Mouse (Mus musculus) liver, embryonic 16.5 days (tissue): ENCODE measurements at regions not wholly inside any gene's neighbourhood (a gene's known extent, or its start where the extent isn't known, plus 50 kb on each side); places are given as distances from the start of the nearest gene placed in this dataset.

Experiments
- ATAC-seq: fragments of 200-750 bp; cut with Nextera tagmentation; 2 replicates; pipeline ENCODE4 v1.8.0; 2017; ENCODE audit warnings: low read depth, mild to moderate bottlenecking, moderate number of reproducible peaks, moderate library complexity
- H3K27ac ChIP-seq: fragments of 300-500 bp; sonication (generic); 2 replicates; pipeline ENCODE4 v1.5.1; 2014; ENCODE audit warnings: mild to moderate bottlenecking, low read length
- H3K27me3 ChIP-seq: fragments of 300-500 bp; sonication (generic); 2 replicates; pipeline ENCODE4 v1.6.1; 2014; ENCODE audit warnings: low read depth, low read length, mixed read lengths; ENCODE audit not compliant: control insufficient read depth, insufficient read depth
- H3K36me3 ChIP-seq: fragments of 300-500 bp; sonication (generic); 2 replicates; pipeline ENCODE4 v1.6.1; 2014; ENCODE audit warnings: mild to moderate bottlenecking; ENCODE audit not compliant: control insufficient read depth, insufficient read depth
- H3K4me1 ChIP-seq: fragments of 300-500 bp; sonication (generic); 2 replicates; pipeline ENCODE4 v1.6.1; 2014; ENCODE audit warnings: low read depth, low read length, mixed read lengths; ENCODE audit not compliant: control insufficient read depth
- H3K4me2 ChIP-seq: fragments of 300-500 bp; sonication (generic); 2 replicates; pipeline ENCODE4 v1.6.1; 2014; ENCODE audit warnings: low read depth, low read length, mixed read lengths
- H3K4me3 ChIP-seq: fragments of 300-500 bp; sonication (generic); 2 replicates; pipeline ENCODE4 v1.5.1; 2014; ENCODE audit warnings: low read depth, mild to moderate bottlenecking, low read length
- H3K9ac ChIP-seq: fragments of 300-500 bp; sonication (generic); 2 replicates; pipeline ENCODE4 v1.6.1; 2014; ENCODE audit warnings: low read depth, low read length
- H3K9me3 ChIP-seq: fragments of 300-500 bp; sonication (generic); replicated peaks from 2 replicates; pipeline ENCODE4 v1.6.1; 2016; ENCODE audit warnings: low read length; ENCODE audit not compliant: control insufficient read depth
- WGBS: fragments of 180-500 bp; shearing (Covaris S2); extraction: QIAGEN DNeasy Blood & Tissue Kit; methylation state at CpG from one replicate; pipeline ENCODE4 v1.1.7; 2014; ENCODE audit not compliant: insufficient replicate concordance; 5-methylcytosine and 5-hydroxymethylcytosine counted together

- Histone ChIP-seq H3K4me1 (no peaks in the 10 kb centered on the region), H3K4me2 (no peak overlapping the region), H3K9me3 (no peaks in the 10 kb centered on the region), H3K27ac (no peak overlapping the region), H3K4me3 (no peak overlapping the region), H3K27me3 (no peaks in the 10 kb centered on the region), H3K9ac (no peak overlapping the region), H3K36me3 (no peaks in the 10 kb centered on the region)
- WGBS, result 60% methylated on average over 3 of the region's 3 CpGs
- no peak for ATAC-seq
Measured at GRCm38 (mm10) chr9:49958890-49959289, 160.2 kb upstream of the Ncam1 start.

GRCm38 (mm10) chr9:49954601-49955000, 155.9 kb upstream of the Ncam1 start:
- no peaks in the 10 kb centered on the region for H3K9me3 ChIP-seq
- H3K4me3 ChIP-seq, result no peak overlapping the region
- 31% methylated on average over 3 of the region's 3 CpGs for WGBS
- no peaks in the 10 kb centered on the region for H3K4me1 ChIP-seq
- H3K36me3 ChIP-seq, result no peaks in the 10 kb centered on the region
- H3K4me2 ChIP-seq, result no peak overlapping the region
- H3K27ac ChIP-seq, result no peak overlapping the region
- H3K9ac ChIP-seq, result no peak overlapping the region
- no peak for ATAC-seq
- H3K27me3 ChIP-seq, result no peaks in the 10 kb centered on the region

GRCm38 (mm10) chr9:49950321-49950720, 151.6 kb upstream of the Ncam1 start:
- H3K9ac ChIP-seq, result no peak overlapping the region
- no peak overlapping the region for H3K4me2 ChIP-seq
- no peaks in the 10 kb centered on the region for H3K4me1 ChIP-seq
- H3K9me3 ChIP-seq, result no peaks in the 10 kb centered on the region
- H3K27me3 ChIP-seq, result no peaks in the 10 kb centered on the region
- H3K27ac ChIP-seq, result no peak overlapping the region
- H3K36me3 ChIP-seq, result no peaks in the 10 kb centered on the region
- no peak overlapping the region for H3K4me3 ChIP-seq
- ATAC-seq, result no peak
- WGBS, result 50% methylated on average over 5 of the region's 5 CpGs

GRCm38 (mm10) chr9:49948546-49948945, 149.8 kb upstream of the Ncam1 start:
- no peak for ATAC-seq
- H3K36me3 ChIP-seq, result no peaks in the 10 kb centered on the region
- H3K4me3 ChIP-seq, result no peak overlapping the region
- 58% methylated on average over 4 of the region's 4 CpGs for WGBS
- H3K9me3 ChIP-seq, result no peaks in the 10 kb centered on the region
- no peaks in the 10 kb centered on the region for H3K4me1 ChIP-seq
- H3K4me2 ChIP-seq, result no peak overlapping the region
- H3K9ac ChIP-seq, result no peak overlapping the region
- H3K27me3 ChIP-seq, result no peaks in the 10 kb centered on the region
- no peak overlapping the region for H3K27ac ChIP-seq

- no peaks in the 10 kb centered on the region for H3K9me3 ChIP-seq
- H3K27me3 ChIP-seq, result no peaks in the 10 kb centered on the region
- H3K4me2 ChIP-seq, result no peak overlapping the region
- H3K36me3 ChIP-seq, result no peaks in the 10 kb centered on the region
- H3K4me1 ChIP-seq, result no peaks in the 10 kb centered on the region
- H3K4me3 ChIP-seq, result no peak overlapping the region
- no peak overlapping the region for H3K9ac ChIP-seq
- no peak overlapping the region for H3K27ac ChIP-seq
- ATAC-seq, result no peak
- WGBS, result 45% methylated on average over 2 of the region's 2 CpGs
Measured at GRCm38 (mm10) chr9:49946857-49947256, 148.1 kb upstream of the Ncam1 start.

GRCm38 (mm10) chr9:49935555-49936376, 137.0 kb upstream of the Ncam1 start:
- ATAC-seq, result no peak
- WGBS, result 23% methylated on average over 9 of the region's 9 CpGs

GRCm38 (mm10) chr9:49928041-49928656, 129.4 kb upstream of the Ncam1 start:
- Histone ChIP-seq H3K27ac (no peak overlapping the region), H3K4me2 (no peak overlapping the region), H3K4me1 (no peaks in the 10 kb centered on the region), H3K36me3 (no peaks in the 10 kb centered on the region), H3K4me3 (no peak overlapping the region), H3K27me3 (no peaks in the 10 kb centered on the region), H3K9me3 (no peaks in the 10 kb centered on the region), H3K9ac (no peak overlapping the region)
- 49% methylated on average over 3 of the region's 3 CpGs for WGBS
- no peak for ATAC-seq

More at GRCm38 (mm10) chr9:49935555-49936376, 137.0 kb upstream of the Ncam1 start:
- Histone ChIP-seq H3K4me1 (no peaks in the 10 kb centered on the region), H3K4me3 (no peak overlapping the region), H3K9me3 (no peaks in the 10 kb centered on the region), H3K9ac (no peak overlapping the region), H3K27ac (no peak overlapping the region), H3K27me3 (no peaks in the 10 kb centered on the region), H3K4me2 (no peak overlapping the region), H3K36me3 (no peaks in the 10 kb centered on the region)

- Histone ChIP-seq H3K27me3 (no peaks in the 10 kb centered on the region), H3K9ac (no peak overlapping the region), H3K4me3 (no peak overlapping the region), H3K9me3 (no peaks in the 10 kb centered on the region), H3K4me1 (no peaks in the 10 kb centered on the region), H3K27ac (no peak overlapping the region), H3K36me3 (no peaks in the 10 kb centered on the region), H3K4me2 (no peak overlapping the region)
- no peak for ATAC-seq
- WGBS, result 57% methylated on average over 1 of the region's 1 CpGs
Measured at GRCm38 (mm10) chr9:49927281-49927680, 128.6 kb upstream of the Ncam1 start.

- no peak for ATAC-seq
- 60% methylated on average over 2 of the region's 2 CpGs for WGBS
- Histone ChIP-seq H3K9me3 (no peaks in the 10 kb centered on the region), H3K9ac (no peak overlapping the region), H3K27ac (no peak overlapping the region), H3K4me3 (no peak overlapping the region), H3K27me3 (no peaks in the 10 kb centered on the region), H3K4me1 (no peaks in the 10 kb centered on the region), H3K4me2 (no peak overlapping the region), H3K36me3 (no peaks in the 10 kb centered on the region)
Measured at GRCm38 (mm10) chr9:49925796-49926195, 127.1 kb upstream of the Ncam1 start.
